Mouse (Mus musculus) lung, postnatal 0 days (tissue): Measurements from ENCODE around the gene Foxs1.

Experiments
- CTCF ChIP-seq: IDR thresholded peaks from 2 replicates; pipeline ENCODE4 v1.5.1; 2016; ENCODE audit warnings: antibody characterized with exemption, mild to moderate bottlenecking
- EP300 ChIP-seq: IDR thresholded peaks from 2 replicates; pipeline ENCODE4 v1.6.1; 2016; ENCODE audit warnings: antibody characterized with exemption, mild to moderate bottlenecking, control low read depth

GRCm38 (mm10) chr2:152884101-152884645 is 48.8 kb downstream of the Foxs1 start:
- TF ChIP-seq EP300 (no peak), CTCF (no peak)
